Comparison of ENCODE assay signal across 26 mouse cellular contexts in genomic region chr17:62591581-62592435, GRCm38 (mm10).
A peak's percentile ranks its signal among the peaks of the same experiment; 100 is the strongest.
DNase-seq lines count a peak whose midpoint lies in the region; ATAC-seq and TF ChIP-seq lines count a peak whose summit lies in the region.
"Had no signal": no experiment of that assay in that cellular context is flagged by ENCODE, and none has a peak within 500 bp of the region (broad histone marks: within the 10 kb centered on the region; RNA-seq: fewer than 3 reads in every experiment).

No protein-coding gene starts in this region.

- no peak overlapping the region for H3K4me3 ChIP-seq in brown adipose tissue, adult 24 weeks (ENCODE audit: insufficient read depth, low read depth, low read length)
- H3K4me3 ChIP-seq in midbrain, embryonic 13.5 days (replicated peaks), result no peak overlapping the region
- H3K4me3 ChIP-seq in lung, postnatal 0 days (ENCODE audit: low read depth, low read length), result no peak overlapping the region
- H3K4me3 ChIP-seq: erythroblast, embryonic 14.5 days; heart, adult 2 months; heart, embryonic 12.5 days; hindbrain, embryonic 15.5 days; kidney, embryonic 15.5 days; layer of hippocampus, adult 2 months; left cerebral cortex, adult 2 months; limb, embryonic 12.5 days; liver, embryonic 15.5 days had no signal

- no peak overlapping the region for H3K9ac ChIP-seq in midbrain, embryonic 13.5 days (replicated peaks)
- no peak overlapping the region for H3K9ac ChIP-seq in lung, postnatal 0 days (replicated peaks; ENCODE audit: low read depth)
- H3K9ac ChIP-seq: heart, embryonic 12.5 days; hindbrain, embryonic 15.5 days; kidney, embryonic 15.5 days; limb, embryonic 12.5 days; liver, embryonic 15.5 days; lung, embryonic 14.5 days had no signal

- H3K27ac ChIP-seq in brown adipose tissue, adult 24 weeks (replicated peaks; ENCODE audit: low read depth, low read length), result peak overlapping the region; percentile 31
- H3K27ac ChIP-seq in midbrain, embryonic 13.5 days, result 0 out of 2 replicates have a peak overlapping the region, but pooled peaks have one; percentile 14
- H3K27ac ChIP-seq in lung, postnatal 0 days (ENCODE audit: low read length), result no peak overlapping the region
- H3K27ac ChIP-seq: heart, adult 2 months; hindbrain, embryonic 15.5 days; kidney, embryonic 15.5 days; layer of hippocampus, adult 2 months; left cerebral cortex, adult 2 months; limb, embryonic 12.5 days; liver, embryonic 15.5 days had no signal

- peak; percentile 86 for DNase-seq in heart, adult 11 months
- DNase-seq in heart, postnatal 10 days, result no peak
- peak; percentile 40 for DNase-seq in adipocyte (ENCODE audit: low spot score)
- DNase-seq in lung, postnatal 0 days (ENCODE audit: low spot score), result no peak
- DNase-seq: adrenal gland, adult 2 months; cerebellum, adult 11-12 months; cerebellum, postnatal 10 days; gastrocnemius, postnatal 36 days; heart, adult 2 months; kidney, adult 18-20 months; kidney, postnatal 36 days; lung, embryonic 14.5 days; thymus, adult 2 months; thymus, postnatal 36 days had no signal

- no peak for TF ChIP-seq EP300 in lung, postnatal 0 days (IDR thresholded peaks at IDR 0.05)

- H3K27me3 ChIP-seq in midbrain, embryonic 13.5 days, result no peaks in the 10 kb centered on the region
- H3K27me3 ChIP-seq in lung, postnatal 0 days (replicated peaks; ENCODE audit: insufficient read depth, low read length), result no peaks in the 10 kb centered on the region
- H3K27me3 ChIP-seq: heart, embryonic 12.5 days; hindbrain, embryonic 15.5 days; kidney, embryonic 15.5 days; liver, embryonic 15.5 days had no signal

- peaks cover 3% of the 10 kb centered on the region; the same call in 1 of the 2 replicates for H3K4me1 ChIP-seq in brown adipose tissue, adult 24 weeks (ENCODE audit: control insufficient read depth, insufficient read depth, insufficient read length, low read length)
- peaks cover 18% of the 10 kb centered on the region for H3K4me1 ChIP-seq in midbrain, embryonic 13.5 days (replicated peaks)
- no peaks in the 10 kb centered on the region for H3K4me1 ChIP-seq in lung, postnatal 0 days (ENCODE audit: insufficient read depth, low read depth, low read length)
- H3K4me1 ChIP-seq: hindbrain, embryonic 15.5 days; kidney, embryonic 15.5 days; liver, embryonic 15.5 days had no signal

- no peak overlapping the region for H3K4me2 ChIP-seq in midbrain, embryonic 13.5 days (replicated peaks)
- no peak overlapping the region for H3K4me2 ChIP-seq in lung, postnatal 0 days (replicated peaks; ENCODE audit: low read depth, low read length)
- H3K4me2 ChIP-seq: heart, embryonic 12.5 days; hindbrain, embryonic 15.5 days; kidney, embryonic 15.5 days; limb, embryonic 12.5 days; liver, embryonic 15.5 days; lung, embryonic 14.5 days had no signal

- peaks cover 9% of the 10 kb centered on the region; the same call in 1 of the 2 replicates for H3K9me3 ChIP-seq in midbrain, embryonic 13.5 days
- H3K9me3 ChIP-seq in lung, postnatal 0 days (ENCODE audit: low read length), result no peaks in the 10 kb centered on the region
- H3K9me3 ChIP-seq: kidney, embryonic 15.5 days; liver, embryonic 15.5 days had no signal

- 58% methylated on average over 10 of the region's 10 CpGs for WGBS in midbrain, embryonic 13.5 days
- WGBS in lung, postnatal 0 days, result 55% methylated on average over 10 of the region's 10 CpGs

- TF ChIP-seq CTCF in lung, postnatal 0 days (IDR thresholded peaks at IDR 0.05), result no peak

- H3K36me3 ChIP-seq in midbrain, embryonic 13.5 days, result no peaks in the 10 kb centered on the region; the same call in 1 of the 2 replicates
- no peaks in the 10 kb centered on the region for H3K36me3 ChIP-seq in lung, postnatal 0 days (ENCODE audit: insufficient read depth, low read length)
- H3K36me3 ChIP-seq: heart, embryonic 12.5 days; hindbrain, embryonic 15.5 days; kidney, embryonic 15.5 days; limb, embryonic 12.5 days; liver, embryonic 15.5 days had no signal

- intact Hi-C loops in heart, postnatal 10 days (cut with DNase I), result no loop called here

- peak; percentile 66 for ATAC-seq in midbrain, embryonic 13.5 days
- no peak for ATAC-seq in lung, postnatal 0 days
- ATAC-seq in activated CD4-positive, CD25-positive, alpha-beta regulatory T cell, adult 4 months, result no peak
- ATAC-seq: CD4-positive, CD25-positive, alpha-beta regulatory T cell, adult 4 months had no signal

Comparison
In these comparisons a context has a peak if more than half of its experiments do, and no peak if none do; other contexts are left out.
1. DNase-seq: peak in heart, adult 11 months (single experiment) and adipocyte (single experiment); none in heart, postnatal 10 days (0 of 2) and lung, postnatal 0 days (single experiment).